Mouse (Mus musculus): ENCODE results near the gene Lrba.

Lrba gene

DNA sequence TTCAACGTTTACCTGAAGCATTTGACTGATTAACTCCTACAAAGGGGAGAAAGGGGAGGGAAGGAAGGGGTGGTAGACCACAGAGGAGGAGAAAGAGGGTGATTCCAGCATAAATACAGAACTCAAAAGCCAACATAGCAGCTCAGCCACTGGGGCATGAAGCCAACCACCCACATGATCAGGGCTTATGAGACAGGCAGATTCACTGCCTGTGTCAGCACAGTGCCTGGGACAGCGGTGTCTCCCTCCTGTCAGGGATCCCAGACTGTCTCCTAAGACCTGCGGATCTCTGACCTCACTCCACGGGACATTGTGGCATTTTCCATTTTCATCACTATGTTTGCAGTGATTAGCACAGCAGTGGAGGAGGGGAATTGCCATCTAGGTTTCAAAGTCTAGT lies 568.8 kb downstream of the Lrba start:
- no peak for DNase-seq (ENCODE audit: low spot score in 2 of 2)

GRCm38 (mm10) chr3:86793720-86794191 lies 569.3 kb downstream of the Lrba start:
- peak; percentile 41 to 74 for DNase-seq (ENCODE audit: low spot score in 2 of 2)

DNA sequence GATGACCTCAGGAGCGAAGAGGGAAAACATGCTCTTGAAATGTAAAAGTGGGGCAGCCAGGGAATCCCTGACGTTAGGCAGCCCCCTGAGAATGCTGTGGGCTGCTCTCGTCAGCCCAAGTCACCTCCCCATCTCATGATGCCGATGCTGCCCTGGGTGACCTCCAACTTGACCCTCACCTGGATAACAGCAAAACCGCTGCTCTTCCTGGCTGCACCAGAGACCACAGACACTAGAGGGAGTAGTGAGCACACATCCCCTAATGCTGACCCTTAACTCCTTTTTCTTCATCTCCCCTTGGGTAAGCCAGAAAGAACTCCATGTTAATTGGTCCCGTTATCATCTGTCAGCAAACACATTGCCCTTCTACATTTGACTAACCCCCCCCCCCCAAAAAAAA lies 572.2 kb downstream of the Lrba start:
- DNase-seq (ENCODE audit: low spot score in 2 of 2): no peak

DNA sequence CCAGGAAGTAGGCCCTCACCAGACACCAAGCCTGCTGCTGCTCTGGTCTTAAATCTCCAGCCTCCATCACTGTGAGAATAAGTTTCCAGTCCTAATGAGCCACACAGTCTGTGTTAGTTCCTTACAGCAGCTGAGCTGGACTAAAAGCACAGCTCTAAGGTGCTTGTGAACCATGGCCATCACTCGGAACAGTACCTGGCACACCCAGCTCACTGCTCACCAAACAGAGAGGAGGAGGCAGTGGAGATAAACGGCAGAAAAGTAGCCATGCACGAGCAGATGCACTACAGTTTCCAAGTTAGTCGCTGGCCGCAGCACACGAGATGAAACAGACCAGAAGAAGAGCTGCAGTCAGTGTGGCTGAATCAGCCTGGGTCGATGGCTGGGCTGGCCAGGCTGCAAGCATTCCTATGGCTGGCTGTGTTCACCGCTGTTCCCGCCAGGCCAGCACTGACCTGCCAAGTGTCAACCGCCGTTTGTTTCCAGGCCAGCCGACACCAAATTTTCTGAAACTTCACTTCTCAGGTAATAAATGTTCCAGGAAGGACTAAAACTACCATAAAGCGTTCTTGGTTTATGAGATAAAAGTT lies 573.5 kb downstream of the Lrba start:
- DNase-seq (ENCODE audit: low spot score in 2 of 2): no peak

- no peak for DNase-seq (ENCODE audit: low spot score in 2 of 2)
Observed at GRCm38 (mm10) chr3:86799041-86799440, 574.6 kb downstream of the Lrba start.

- no peak for DNase-seq (ENCODE audit: low spot score in 2 of 2)
Observed at GRCm38 (mm10) chr3:86800841-86801240, 576.4 kb downstream of the Lrba start.

- DNase-seq (ENCODE audit: low spot score in 2 of 2): no peak
Observed at GRCm38 (mm10) chr3:86802825-86803224, 578.3 kb downstream of the Lrba start.

DNA sequence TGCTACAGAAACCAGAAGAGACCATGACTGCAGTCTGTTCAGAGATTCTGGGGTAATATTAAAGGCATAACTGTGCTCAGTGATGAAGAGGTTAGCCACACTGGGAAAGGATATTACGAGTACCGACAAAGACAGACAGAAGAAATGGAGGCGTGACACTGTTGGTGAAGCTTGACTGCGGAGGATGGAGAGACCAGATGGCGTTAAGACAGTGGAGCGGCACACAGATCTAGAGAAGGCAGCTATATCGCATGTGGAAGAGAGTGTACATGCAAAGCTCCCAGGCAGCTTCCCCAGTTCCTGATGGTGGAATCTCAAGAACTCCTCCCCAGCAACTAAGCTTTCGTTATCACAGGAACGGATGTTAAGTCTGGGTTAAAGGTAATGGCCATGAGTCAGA lies 579.8 kb downstream of the Lrba start:
- no peak for DNase-seq (ENCODE audit: low spot score in 2 of 2)

DNA sequence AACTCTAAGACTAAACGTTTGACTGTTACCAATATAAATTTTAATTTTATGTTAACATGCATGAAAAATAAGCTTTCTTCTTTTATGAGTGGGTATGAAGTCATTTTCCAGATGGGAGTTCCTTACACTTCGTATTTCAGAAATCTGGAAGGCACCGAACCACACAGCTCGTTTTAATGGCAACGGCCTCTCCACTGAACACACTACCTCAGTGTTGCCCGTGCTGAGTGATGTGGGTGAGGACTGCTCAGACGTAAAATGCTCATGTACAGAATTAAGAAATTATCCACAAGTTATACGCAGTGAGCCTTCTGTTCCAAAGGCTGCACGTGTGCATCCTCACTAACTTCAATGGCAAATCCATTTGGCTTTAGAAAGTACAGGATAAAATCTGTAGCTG lies 582.4 kb downstream of the Lrba start:
- no peak for DNase-seq (ENCODE audit: low spot score in 2 of 2)

- DNase-seq (ENCODE audit: low spot score in 2 of 2): no peak
Observed at GRCm38 (mm10) chr3:86807750-86808467, 583.4 kb downstream of the Lrba start.

GRCm38 (mm10) chr3:86809199-86809598 lies 584.7 kb downstream of the Lrba start:
- no peak for DNase-seq (ENCODE audit: low spot score in 2 of 2)

- DNase-seq (ENCODE audit: low spot score in 2 of 2): no peak
Observed at GRCm38 (mm10) chr3:86809646-86810045, 585.2 kb downstream of the Lrba start.

DNA sequence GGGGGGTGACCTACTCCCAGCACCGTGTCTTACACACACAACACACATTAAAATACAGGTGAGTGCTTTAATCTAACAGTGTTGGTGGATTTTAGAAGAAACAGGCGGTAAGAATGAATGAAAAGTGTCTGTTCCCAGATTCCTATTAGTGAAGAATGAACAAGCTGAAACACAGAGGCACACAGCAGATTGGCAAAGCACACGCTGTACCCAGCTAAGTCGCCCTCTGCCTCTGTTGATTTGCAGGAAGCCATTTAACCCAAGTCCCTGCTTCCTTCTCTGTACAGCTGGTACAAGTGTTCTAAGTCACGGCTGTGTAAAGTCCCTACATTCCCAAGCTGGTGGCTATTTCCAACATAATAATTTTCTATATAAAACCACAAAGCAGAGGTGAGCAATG lies 586.4 kb downstream of the Lrba start:
- DNase-seq (ENCODE audit: low spot score in 2 of 2): no peak

DNA sequence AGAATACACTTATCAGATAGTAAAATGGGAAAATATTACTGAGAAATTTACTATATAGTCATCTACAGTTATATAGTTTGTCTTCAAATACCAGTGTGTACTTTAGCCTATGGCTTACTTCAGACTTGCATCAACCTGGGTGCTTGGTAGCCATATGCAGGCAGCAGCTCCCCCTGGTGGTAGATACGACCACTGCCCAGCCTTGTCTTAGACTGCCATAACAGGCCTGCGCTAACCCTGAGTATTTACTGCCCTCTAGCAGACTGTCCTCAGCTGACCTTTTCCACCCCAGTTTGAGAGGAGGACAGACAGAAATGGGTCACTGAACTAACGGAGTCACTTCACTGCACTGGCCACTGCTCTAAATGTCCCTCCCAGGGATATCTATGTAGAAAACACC lies 588.2 kb downstream of the Lrba start:
- peak; percentile 80 to 86 for DNase-seq (ENCODE audit: low spot score in 2 of 2)

DNA sequence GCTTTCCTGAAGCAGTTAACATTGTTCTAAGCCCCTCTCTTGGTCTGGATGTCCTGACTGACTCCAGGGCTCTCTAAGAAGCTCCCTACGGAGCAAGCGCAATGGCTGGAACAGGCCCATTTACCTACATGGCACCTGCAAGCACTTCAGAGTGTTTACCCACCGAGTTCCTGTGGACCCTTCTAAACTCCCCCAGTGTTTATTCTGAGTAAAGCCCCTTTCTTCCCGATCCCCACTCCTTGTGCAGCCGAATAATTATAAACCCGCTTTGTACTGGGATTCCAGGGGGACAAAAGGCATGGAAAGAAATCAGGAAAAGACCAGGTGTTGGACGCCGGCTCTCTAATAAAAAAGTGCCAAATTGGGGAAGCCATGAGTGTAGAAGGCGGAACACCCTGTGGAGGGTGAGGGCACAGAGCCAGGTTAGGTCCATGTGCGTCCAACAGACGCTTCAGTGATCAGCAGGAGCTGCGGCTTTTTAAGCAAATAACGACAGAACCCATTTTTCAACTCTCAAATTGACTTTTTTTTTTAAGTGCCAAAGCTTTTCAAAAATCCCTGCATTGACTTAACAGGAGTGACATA lies 593.6 kb downstream of the Lrba start:
- no peak for DNase-seq (ENCODE audit: low spot score in 2 of 2)

DNA sequence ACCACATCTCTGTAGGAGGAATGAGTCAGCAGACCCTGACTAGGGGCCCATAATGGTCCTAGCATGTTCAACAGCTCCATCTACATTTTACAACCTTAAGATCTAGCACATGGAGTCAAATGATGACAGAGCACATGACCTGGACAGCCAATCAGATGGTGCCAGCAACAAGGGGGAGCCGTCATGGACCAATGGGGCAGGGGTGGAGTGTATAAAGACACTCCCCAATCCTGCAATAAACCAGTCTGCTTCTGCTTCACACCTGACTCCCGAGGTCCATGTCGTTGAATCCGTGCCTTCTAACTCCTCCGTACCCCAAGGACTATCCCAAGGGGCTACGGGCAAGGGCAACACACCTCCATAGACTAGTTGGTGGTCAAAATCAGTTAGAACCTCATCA lies 594.9 kb downstream of the Lrba start:
- DNase-seq (ENCODE audit: low spot score in 2 of 2): no peak

- no peak for DNase-seq (ENCODE audit: low spot score in 2 of 2)
Observed at GRCm38 (mm10) chr3:86820344-86820743, 595.9 kb downstream of the Lrba start.

DNA sequence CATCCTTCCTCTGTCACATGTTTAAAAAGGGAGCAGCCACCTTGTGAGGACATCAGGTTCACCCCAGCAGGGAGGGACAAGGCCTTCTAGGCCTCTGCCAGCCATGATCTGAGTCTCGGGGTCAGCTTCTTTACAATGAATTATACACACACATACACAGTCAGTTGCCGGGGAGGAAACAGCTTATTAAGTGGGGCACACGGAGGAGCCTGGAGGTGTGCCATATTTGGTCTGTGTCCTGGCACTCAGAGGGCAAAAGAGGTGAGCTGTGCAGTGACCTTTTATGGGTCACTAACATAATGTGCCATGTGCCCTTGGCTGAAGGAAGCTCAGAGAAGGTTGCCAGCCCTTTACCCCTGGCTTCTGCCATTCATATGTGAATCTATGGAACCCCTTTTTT lies 596.9 kb downstream of the Lrba start:
- DNase-seq (ENCODE audit: low spot score in 2 of 2): no peak

GRCm38 (mm10) chr3:86827506-86827905 lies 603.0 kb downstream of the Lrba start:
- DNase-seq (ENCODE audit: low spot score in 2 of 2): no peak

DNA sequence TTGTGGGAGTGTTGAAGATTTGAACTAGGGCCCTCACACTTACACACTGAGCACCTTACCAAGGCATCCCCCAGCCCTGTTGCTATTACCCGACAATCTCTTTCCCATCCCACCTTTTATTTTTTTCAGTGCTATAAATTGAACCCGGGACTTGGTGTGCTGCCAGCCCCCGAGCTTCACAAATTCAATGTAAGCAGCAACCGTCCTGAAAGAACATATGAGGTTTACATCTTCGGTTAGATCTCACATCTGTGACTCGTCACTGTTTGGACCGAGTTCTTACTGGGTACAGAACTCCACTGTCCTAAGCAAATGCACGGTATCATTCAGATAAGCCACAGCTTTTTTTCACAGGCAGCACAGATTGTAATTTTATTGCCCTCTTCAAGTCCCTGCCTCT lies 607.6 kb downstream of the Lrba start:
- DNase-seq (ENCODE audit: low spot score in 2 of 2): no peak
